Comparison of ENCODE assay signal across 8 mouse cellular contexts in the genomic region with DNA sequence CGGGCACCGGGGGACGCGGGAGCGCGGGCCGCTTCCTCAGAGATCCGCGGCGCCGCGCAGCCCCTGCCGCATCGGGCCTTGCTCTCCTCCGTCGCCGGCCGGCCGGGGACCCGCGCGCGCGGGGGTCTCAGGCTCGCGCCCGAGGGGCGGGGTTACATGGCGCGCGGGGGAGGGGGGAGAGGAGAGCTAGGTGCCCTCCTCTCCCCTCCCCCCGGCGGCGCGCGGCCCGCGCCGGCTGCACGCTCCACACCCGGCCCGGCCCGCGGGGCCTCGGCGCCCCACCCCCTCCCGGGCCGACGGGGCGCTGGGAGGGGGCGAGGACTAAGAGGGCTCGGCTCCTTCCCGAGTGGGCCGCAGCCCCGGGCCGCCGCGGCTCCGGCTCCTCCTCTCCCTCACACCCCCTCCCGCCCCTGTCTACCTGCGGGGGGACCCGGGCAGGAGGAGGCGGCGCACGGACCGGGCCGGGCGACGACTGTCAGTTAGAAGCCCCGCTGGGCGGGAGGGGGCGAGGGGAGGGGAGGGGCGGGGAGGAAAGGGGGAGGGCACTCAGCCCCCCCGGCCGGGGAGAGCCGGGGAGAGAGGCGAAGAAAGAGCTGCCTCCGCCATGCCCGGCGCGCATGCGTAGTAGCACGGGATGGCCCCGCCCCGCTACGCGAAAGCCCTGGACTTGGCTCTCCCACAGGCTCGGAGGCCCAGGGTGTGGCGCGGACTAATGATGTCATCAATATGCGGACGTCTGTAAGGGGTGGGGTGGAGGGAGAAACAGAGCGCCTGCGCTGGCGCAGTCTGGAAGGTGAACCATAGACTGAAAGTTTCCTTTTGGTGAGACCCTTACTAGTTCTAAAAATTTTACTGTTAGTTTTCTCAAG. TPM values are rescaled to one million over a fixed set of nuclear protein-coding genes. Genes with fewer than 3 reads are reported as not detected.
DNase-seq lines count a peak whose midpoint lies in the region; ATAC-seq and TF ChIP-seq lines count a peak whose summit lies in the region.

TSS of gene 9930021J03Rik (minus strand) at position 73 of the 869 bp plus-strand sequence.

- H3K9ac ChIP-seq in heart, embryonic 15.5 days = peak within 1 kb of the TSS; percentile 78
- H3K9ac ChIP-seq in liver, embryonic 14.5 days (replicated peaks) = peak within 1 kb of the TSS; percentile 85
- H3K9ac ChIP-seq in neural tube, embryonic 11.5 days (ENCODE audit: low read length) = peak within 1 kb of the TSS; percentile 73
- H3K9ac ChIP-seq in stomach, postnatal 0 days (ENCODE audit: low read length) = peak within 1 kb of the TSS; percentile 94

- 0% methylated on average over 45 of the region's 95 CpGs for WGBS in forebrain, embryonic 10.5 days
- WGBS in heart, embryonic 15.5 days = under 1% methylated on average over 65 of the region's 95 CpGs
- WGBS in liver, embryonic 14.5 days (ENCODE audit: insufficient replicate concordance) = under 1% methylated on average over 79 of the region's 95 CpGs
- WGBS in neural tube, embryonic 11.5 days = under 1% methylated on average over 49 of the region's 95 CpGs
- WGBS in stomach, postnatal 0 days = under 1% methylated on average over 51 of the region's 95 CpGs

- H3K27ac ChIP-seq in forebrain, embryonic 10.5 days = peak within 1 kb of the TSS; percentile 97
- peak within 1 kb of the TSS; percentile 95 for H3K27ac ChIP-seq in heart, embryonic 15.5 days
- peak within 1 kb of the TSS; percentile 56 for H3K27ac ChIP-seq in liver, embryonic 14.5 days
- H3K27ac ChIP-seq in neural tube, embryonic 11.5 days (ENCODE audit: low read depth, low read length) = peak within 1 kb of the TSS; percentile 95
- peak within 1 kb of the TSS; percentile 97 for H3K27ac ChIP-seq in stomach, postnatal 0 days (replicated peaks)

- peaks cover 22% of the 10 kb centered on the region for H3K4me1 ChIP-seq in forebrain, embryonic 10.5 days
- H3K4me1 ChIP-seq in heart, embryonic 15.5 days (replicated peaks) = peaks cover 12% of the 10 kb centered on the region
- peaks cover 4 to 11% of the 10 kb centered on the region in 2 experiments; a peak in 2 of 4 replicates for H3K4me1 ChIP-seq in liver, embryonic 14.5 days (replicated peaks; ENCODE audit: control insufficient read depth in 2 of 2, insufficient read depth in 2 of 2, low read length in 1 of 2)
- H3K4me1 ChIP-seq in neural tube, embryonic 11.5 days (ENCODE audit: control insufficient read depth, insufficient read depth, low read length) = peaks cover 5% of the 10 kb centered on the region
- no peaks in the 10 kb centered on the region for H3K4me1 ChIP-seq in stomach, postnatal 0 days (replicated peaks; ENCODE audit: control insufficient read depth, insufficient read depth)

- peak within 1 kb of the TSS; percentile 91 for H3K4me2 ChIP-seq in heart, embryonic 15.5 days
- peak within 1 kb of the TSS; percentile 99 for H3K4me2 ChIP-seq in liver, embryonic 14.5 days (ENCODE audit: low read depth)
- H3K4me2 ChIP-seq in neural tube, embryonic 11.5 days (ENCODE audit: low read depth) = peak within 1 kb of the TSS; percentile 91
- peak within 1 kb of the TSS; percentile 86 for H3K4me2 ChIP-seq in stomach, postnatal 0 days (replicated peaks; ENCODE audit: low read depth)

- peak; percentile 90 for ATAC-seq in heart, embryonic 15.5 days (replicated peaks; ENCODE audit: insufficient number of reproducible peaks, insufficient read depth, low FRiP score, low read depth)
- ATAC-seq in liver, embryonic 14.5 days (ENCODE audit: insufficient read depth) = peak; percentile 92
- ATAC-seq in neural tube, embryonic 11.5 days (ENCODE audit: insufficient read depth, low FRiP score, low TSS enrichment) = peak; percentile 93
- peak; percentile 94 for ATAC-seq in stomach, postnatal 0 days (ENCODE audit: low FRiP score, low TSS enrichment)

- no peaks in the 10 kb centered on the region for H3K27me3 ChIP-seq in forebrain, embryonic 10.5 days (ENCODE audit: poor library complexity, severe bottlenecking)
- no peaks in the 10 kb centered on the region for H3K27me3 ChIP-seq in heart, embryonic 15.5 days
- H3K27me3 ChIP-seq in liver, embryonic 14.5 days (ENCODE audit: control insufficient read depth, insufficient read depth, low read length) = no peaks in the 10 kb centered on the region
- no peaks in the 10 kb centered on the region for H3K27me3 ChIP-seq in neural tube, embryonic 11.5 days (ENCODE audit: control insufficient read depth, insufficient read depth, low read length)
- no peaks in the 10 kb centered on the region for H3K27me3 ChIP-seq in stomach, postnatal 0 days (ENCODE audit: control insufficient read depth, insufficient read depth, low read length)

- TF ChIP-seq CTCF in liver, embryonic 14.5 days (IDR thresholded peaks at IDR 0.05; ENCODE audit: low read depth) = no peak
- TF ChIP-seq CTCF in stomach, postnatal 0 days (IDR thresholded peaks at IDR 0.05; ENCODE audit: low read depth) = no peak

- DNase-seq in CD8-positive naive resting alpha-beta T cell, adult 2 months (ENCODE audit: low read depth in 2 of 2, low spot score in 2 of 2) = peak; percentile 98 to 99
- peak; percentile 98 for DNase-seq in c-Kit-positive CD71-negative TER-119-negative erythroid progenitor cells, embryonic 14.5 days (ENCODE audit: low read depth)
- peak; percentile 100 for DNase-seq in forebrain, embryonic 10.5 days (ENCODE audit: extremely low spot score, low spot score)
- DNase-seq in kidney, postnatal 25 days = peak; percentile 99
- peak; percentile 97 to 98 (median 97) for DNase-seq in liver, embryonic 14.5 days (ENCODE audit: low read depth in 3 of 3, low spot score in 3 of 3)
- DNase-seq in neural tube, embryonic 11.5 days (ENCODE audit: low spot score) = peak; percentile 99
- peak; percentile 100 for DNase-seq in stomach, postnatal 0 days (ENCODE audit: low spot score)

- H3K4me3 ChIP-seq in forebrain, embryonic 10.5 days = peak within 1 kb of the TSS; percentile 97
- peak within 1 kb of the TSS; percentile 94 for H3K4me3 ChIP-seq in heart, embryonic 15.5 days
- peak within 1 kb of the TSS; percentile 83 to 90 for H3K4me3 ChIP-seq in liver, embryonic 14.5 days (ENCODE audit: insufficient read depth in 1 of 2, low read depth in 2 of 2, low read length in 2 of 2)
- H3K4me3 ChIP-seq in neural tube, embryonic 11.5 days (ENCODE audit: low read depth, low read length) = peak within 1 kb of the TSS; percentile 92
- peak within 1 kb of the TSS; percentile 95 for H3K4me3 ChIP-seq in stomach, postnatal 0 days (ENCODE audit: low read depth, low read length)

- H3K9me3 ChIP-seq in forebrain, embryonic 10.5 days = no peaks in the 10 kb centered on the region
- no peaks in the 10 kb centered on the region for H3K9me3 ChIP-seq in heart, embryonic 15.5 days (replicated peaks)
- no peaks in the 10 kb centered on the region for H3K9me3 ChIP-seq in liver, embryonic 14.5 days (ENCODE audit: control insufficient read depth, low read length)
- no peaks in the 10 kb centered on the region for H3K9me3 ChIP-seq in neural tube, embryonic 11.5 days (ENCODE audit: control insufficient read depth, low read length)
- H3K9me3 ChIP-seq in stomach, postnatal 0 days (ENCODE audit: control insufficient read depth, low read length) = no peaks in the 10 kb centered on the region

- peaks cover 30% of the 10 kb centered on the region for H3K36me3 ChIP-seq in forebrain, embryonic 10.5 days (replicated peaks)
- H3K36me3 ChIP-seq in heart, embryonic 15.5 days = peaks cover 13% of the 10 kb centered on the region
- peaks cover 4% of the 10 kb centered on the region for H3K36me3 ChIP-seq in liver, embryonic 14.5 days (replicated peaks; ENCODE audit: control insufficient read depth, insufficient read depth, low read depth)
- peaks cover 4% of the 10 kb centered on the region; the same call in 1 of the 2 replicates for H3K36me3 ChIP-seq in neural tube, embryonic 11.5 days (ENCODE audit: control insufficient read depth, insufficient read depth, low read length)
- H3K36me3 ChIP-seq in stomach, postnatal 0 days (ENCODE audit: control insufficient read depth, insufficient read depth, low read length) = no peaks in the 10 kb centered on the region; the same call in 1 of the 2 replicates

- TF ChIP-seq EP300 in liver, embryonic 14.5 days (IDR thresholded peaks at IDR 0.05; ENCODE audit: low read depth) = no peak
- TF ChIP-seq EP300 in stomach, postnatal 0 days (optimal IDR thresholded peaks at IDR 0.05) = no peak

RNA-seq across cellular contexts. Expression of gene 9930021J03Rik, which starts in this region (rescaled TPM):
- polyA plus RNA-seq in forebrain, embryonic 10.5 days (2016; fragmentation: Nextera tagmentation; extraction: Ambion mirVana) = 4.0 and 4.2 TPM in 2 replicates
- polyA plus RNA-seq in heart, embryonic 15.5 days (2015; fragmentation: Nextera tagmentation; extraction: Ambion mirVana) = 2.6 and 2.7 TPM in 2 replicates
- polyA plus RNA-seq in liver, embryonic 14.5 days (2012; rRNA removed) = 4.0 and 4.1 TPM in 2 replicates
- polyA plus RNA-seq in liver, embryonic 14.5 days (2014; fragmentation: Nextera tagmentation; extraction: Ambion mirVana) = 1.9 TPM in 2 replicates
- 6.9 and 8.6 TPM in 2 replicates for polyA plus RNA-seq in neural tube, embryonic 11.5 days (2014; fragmentation: Nextera tagmentation; extraction: Ambion mirVana)
- 2.8 and 3.0 TPM in 2 replicates for polyA plus RNA-seq in stomach, postnatal 0 days (2015; fragmentation: Nextera tagmentation; extraction: Ambion mirVana)

Comparison
In these comparisons a context has a peak if more than half of its experiments do, and no peak if none do; other contexts are left out.
1. Peak in every context shown above with its lines: DNase-seq, ATAC-seq, H3K4me3 ChIP-seq and H3K27ac ChIP-seq.